Mouse (Mus musculus) frontal cortex, postnatal 25 days (tissue): ENCODE measurements at regions not wholly inside any gene's neighbourhood (a gene's known extent, or its start where the extent isn't known, plus 50 kb on each side); places are given as distances from the start of the nearest gene placed in this dataset.

Source experiments
- DNase-seq, 2 experiments: peaks; one replicate each; pipeline ENCODE4 v3.0.0; 2022; ENCODE audit warnings: low spot score in 2 of 2

DNA sequence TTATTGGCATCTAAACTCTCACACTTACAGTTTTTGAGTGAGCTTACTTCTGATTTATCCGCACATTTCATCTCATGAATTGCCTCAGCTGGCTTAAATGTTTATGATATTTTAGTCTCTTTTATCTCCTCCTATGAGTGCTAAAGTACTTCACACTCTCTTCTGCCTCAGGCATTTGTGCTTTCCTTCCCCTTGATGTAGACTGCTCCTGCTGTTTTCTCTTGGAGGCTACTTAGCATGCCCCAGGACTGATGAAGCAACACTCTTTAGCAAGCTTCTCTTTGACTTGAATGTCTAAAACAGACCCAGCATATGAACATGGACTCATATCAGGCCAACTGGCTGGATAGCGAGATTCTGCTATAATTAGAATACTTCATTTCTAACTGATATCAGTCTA is 882.8 kb downstream of the Tecrl start:
- DNase-seq: no peak

DNA sequence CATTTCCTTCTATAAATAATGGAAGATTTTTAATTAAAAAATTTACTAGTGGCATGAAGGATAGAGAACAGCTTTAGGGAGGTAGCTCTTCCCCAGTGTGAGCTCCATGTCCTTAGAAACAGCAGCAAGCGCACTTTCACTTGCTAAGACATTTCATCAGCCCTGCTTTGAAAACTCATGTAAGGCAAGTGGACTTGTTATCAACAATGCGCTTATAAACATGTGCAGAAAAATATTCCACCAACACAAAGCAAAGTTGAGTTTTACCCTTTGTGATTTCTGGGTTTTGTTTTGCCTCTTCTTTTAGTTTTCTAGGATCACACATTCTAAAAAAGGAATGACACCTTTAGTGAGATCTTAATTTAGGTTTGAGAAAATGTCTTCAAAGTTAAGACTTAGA is 890.7 kb downstream of the Tecrl start:
- no peak for DNase-seq

DNA sequence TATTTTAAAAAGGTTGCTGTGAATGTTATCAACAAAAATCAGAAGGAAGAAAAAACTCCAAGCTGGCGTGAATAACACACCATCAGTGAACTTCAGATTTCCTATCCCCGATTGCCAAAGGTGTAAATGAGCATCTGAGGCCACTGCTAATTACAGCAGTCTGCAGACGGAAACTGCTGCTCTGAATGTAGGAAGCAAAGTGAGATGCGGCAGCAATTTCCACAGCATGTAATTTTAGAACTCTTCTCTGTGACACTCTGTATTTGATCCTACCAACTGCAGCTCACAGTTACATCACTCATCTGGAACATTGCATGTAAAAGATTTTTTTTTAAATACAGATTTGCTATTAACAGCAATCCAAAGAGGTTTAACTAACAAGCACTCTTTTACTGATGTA is 913.7 kb downstream of the Tecrl start:
- DNase-seq: no peak

DNA sequence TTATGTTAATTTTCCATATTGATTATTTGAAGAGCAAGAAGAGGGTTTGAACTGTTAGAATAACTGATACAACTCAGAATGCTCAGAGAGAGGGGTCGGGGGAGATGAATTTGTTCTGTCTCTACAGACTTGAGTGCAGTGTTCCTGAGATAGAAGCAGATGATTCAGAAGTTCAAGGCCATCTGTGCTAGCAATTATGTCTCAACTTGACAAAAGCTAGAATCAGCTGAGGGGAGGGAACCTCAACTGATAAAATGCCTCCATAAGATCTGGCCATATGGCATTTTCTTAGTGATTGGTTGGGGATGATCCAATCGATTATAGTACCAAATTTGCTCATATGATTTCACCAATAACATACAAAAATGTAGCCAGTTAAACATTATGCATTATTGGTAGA is 914.9 kb downstream of the Tecrl start:
- no peak for DNase-seq

DNA sequence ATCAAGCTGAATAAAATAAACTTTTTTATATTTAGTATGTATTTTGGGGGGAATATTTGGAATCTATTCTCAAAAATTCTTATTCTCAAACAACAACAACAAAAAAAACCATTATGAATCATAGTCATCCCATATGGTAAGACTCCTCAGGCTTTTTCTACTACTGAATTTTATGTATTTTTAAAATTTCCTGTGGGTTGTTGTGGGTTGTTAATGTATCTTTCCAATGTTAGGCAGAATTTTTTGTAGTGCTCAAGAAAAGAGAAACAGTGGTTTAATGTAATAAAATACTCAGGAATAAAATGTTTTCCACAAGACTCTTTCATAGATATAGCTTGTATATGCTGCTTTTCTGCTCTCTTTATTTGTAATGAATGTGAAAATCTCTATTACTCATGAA is 934.6 kb downstream of the Tecrl start:
- DNase-seq: no peak

DNA sequence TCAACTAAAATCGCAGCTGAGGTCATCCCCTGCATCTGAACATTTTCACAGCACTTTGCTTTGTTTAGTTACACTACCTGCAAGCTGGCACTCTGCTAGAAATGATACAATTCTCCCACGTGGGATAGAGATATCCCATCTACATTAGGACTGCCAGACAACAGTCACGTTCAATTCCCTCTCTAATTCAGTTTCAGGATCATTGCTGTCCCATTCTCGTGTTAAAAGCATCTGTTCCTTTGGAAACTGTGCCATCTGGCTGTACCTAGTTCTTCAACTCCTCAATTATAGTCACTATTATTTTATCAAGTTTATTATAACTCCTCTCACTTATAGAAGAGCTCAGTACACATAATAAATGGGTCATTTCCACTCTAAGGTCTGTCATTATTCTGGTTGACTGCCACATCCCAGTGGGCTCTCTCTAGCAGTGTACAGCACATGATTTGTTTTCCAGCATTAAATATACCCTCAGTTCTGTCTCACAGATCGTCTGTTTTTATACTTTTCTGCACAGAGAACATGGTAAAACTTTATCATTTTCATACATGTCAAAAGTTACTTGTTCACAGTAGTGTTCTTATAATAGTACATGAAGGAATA is 958.3 kb downstream of the Tecrl start:
- DNase-seq: no peak

DNA sequence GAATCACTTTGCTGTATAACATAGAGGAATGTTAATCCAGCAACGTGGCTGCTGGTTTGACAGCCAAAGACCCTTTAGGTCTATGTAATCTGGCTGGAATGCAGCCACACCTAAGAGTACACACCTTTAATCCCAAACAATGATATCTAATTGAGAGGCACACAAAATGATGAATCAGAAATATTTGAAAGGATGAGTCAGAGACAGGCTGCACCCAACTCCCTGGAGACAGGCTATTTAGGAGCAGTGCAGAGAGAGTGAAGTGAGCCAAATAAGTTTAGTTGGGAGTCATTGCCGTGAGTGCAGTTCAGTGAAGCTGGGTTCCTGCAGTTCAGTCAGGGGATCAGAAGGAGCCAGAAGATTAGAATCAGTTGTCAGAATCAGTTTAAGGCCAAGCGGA is 993.4 kb downstream of the Tecrl start:
- DNase-seq: no peak

DNA sequence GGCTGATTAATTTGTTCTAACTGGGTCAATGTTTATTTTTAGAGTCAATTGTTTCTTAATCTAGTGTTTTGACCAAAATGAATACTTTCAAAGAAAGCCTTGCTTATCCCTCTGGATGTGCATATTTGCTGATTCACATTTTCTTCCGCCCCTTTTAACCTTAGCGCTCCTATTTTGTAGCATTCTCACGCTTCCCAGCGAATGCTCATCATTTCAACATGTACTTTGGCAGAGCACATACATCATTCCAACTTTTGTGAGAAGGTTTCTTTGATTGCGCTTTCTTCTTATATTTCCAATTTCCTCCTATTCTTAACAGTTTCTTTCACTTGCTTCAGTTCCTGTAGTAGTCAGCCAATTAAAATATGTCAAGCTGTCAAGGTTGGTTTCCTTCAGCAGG is 998.7 kb downstream of the Tecrl start:
- no peak for DNase-seq

DNA sequence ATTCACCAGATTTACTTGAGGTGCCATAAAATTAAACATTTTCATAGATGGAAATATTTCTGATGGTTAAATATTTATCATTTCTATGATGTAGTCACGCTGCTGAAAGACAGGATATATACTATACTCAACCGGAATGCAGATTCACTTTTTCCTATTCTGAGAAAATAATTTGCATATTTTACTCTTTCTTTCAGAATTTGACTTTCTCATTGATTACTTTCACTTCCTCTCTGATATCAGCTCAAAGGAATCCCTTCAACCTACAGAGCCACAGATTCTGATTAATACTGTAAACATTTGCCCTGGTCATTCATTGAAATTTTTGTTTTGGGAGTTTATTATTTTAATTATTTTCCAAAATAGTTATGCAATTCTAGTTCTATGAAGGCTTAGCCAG is 1003.9 kb downstream of the Tecrl start:
- no peak for DNase-seq

DNA sequence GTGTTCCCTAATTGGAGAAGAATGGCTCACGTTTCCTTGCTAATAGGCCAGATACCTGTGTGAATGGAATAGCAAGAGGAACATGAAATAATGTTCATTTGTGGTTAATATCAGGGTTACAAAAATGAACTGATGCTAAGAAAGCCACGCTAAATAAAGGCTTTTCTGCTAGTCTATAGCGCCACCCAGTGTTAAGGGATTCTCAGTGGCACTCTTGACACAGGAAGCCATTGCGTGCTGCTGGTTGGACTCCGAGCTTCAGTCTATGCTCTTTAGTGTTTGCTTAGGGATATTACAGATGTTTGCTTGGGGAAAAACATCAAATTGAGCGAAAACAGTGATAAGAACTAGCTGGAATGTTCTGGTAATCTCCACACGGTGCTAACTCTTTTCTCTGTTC is 1008.3 kb downstream of the Tecrl start:
- DNase-seq: peak; percentile 21 to 42

DNA sequence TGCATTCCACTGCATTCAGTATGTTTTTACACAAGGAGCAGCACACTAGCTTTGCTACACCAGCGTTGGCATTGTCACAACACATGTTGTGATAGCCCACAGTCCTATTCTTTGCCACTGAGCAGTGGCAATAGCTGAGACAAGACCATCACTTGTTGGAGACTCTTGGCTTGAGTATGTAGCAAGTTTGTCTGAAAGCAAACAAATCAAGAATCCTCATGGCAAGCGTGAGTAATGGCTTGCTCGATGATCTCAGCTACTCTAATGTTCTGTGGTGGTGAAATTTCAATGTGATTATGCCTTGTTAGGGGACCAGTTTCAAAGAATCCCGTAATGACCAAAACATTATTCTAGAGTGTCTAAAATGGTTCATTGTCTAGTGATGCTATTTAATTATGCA is 1030.6 kb downstream of the Tecrl start:
- no peak for DNase-seq

DNA sequence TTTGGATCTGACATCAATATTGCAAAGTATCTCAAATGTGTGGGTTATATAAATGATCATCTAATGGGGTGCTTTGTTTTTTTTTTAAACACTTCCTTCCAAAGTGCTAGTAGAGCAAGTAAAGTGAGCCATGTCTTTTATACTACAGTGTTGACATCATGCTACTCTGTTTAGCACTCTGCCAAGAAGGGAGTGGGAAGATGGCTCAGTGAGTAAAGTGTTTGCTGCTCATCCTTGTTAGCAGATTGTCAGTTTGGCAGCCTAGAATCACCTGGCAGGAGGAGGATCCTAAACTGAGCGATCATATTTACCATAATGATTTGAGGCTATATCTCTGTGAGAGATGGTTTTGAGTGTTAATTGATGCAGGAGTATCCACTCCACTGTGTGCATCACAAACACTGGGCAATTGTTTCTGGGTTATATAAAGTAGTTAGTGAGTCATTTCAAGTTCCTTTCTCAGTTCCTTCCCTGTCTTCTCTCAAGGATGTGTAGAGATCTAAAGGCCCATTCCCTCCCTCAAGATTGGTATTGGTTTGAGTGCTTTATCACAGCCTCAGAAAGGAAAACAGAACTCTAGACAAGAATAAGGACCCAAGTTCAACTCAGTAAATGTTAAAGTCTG is 1035.2 kb downstream of the Tecrl start:
- DNase-seq: no peak

DNA sequence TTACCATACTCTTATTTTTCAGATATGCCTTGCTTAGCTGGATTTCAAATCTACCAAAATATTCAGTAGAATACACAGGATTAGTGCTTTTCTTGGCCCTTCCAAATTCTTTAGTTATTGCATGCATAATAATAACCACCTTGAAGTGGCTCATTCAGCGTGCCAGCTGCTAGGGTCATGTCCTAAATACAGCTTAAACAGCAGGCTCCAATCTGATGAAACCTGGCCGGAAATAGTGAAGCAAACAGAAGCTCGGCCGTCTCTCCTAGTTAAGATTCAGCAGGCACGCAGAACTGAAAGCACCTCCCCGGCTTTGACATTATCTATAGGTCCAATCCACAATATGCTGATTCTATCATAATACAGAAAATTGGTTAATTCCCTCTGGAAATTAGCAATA is 1042.9 kb downstream of the Tecrl start:
- no peak for DNase-seq

DNA sequence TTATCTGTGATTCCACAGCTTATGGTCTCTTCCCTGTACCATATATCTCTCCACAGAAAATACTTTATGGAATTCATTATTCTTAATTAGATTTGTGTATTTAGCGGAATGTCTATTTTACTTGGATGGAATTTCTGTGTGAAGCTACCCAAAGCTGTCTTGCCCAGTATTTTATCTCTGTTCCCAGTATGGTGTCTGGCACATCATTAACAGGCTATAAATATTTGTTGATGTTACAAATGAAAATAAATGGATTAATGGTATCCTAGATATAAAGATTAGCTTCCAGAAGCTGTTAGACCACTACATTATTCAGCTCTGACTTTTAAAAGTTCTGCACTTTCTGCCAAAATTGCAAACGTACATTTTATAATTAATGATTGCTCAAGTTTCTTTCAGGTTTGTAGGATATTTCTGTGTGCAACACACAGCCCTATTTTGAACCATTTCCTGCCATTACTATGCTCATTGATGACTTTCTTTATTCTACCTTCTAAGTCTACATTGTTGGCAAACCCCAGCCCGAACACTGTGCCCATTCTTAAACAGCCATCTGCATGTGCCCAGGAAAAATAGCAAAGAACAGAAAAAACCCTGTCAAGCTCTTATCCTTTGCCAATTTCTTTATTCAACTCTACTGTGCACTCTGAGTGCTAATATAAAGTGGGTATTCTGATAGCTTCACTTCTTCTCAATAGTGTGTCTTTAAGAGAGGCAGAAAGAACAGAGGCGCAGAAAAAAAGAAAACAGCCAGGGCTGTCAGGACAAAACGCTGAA is 1066.7 kb downstream of the Tecrl start:
- no peak for DNase-seq

DNA sequence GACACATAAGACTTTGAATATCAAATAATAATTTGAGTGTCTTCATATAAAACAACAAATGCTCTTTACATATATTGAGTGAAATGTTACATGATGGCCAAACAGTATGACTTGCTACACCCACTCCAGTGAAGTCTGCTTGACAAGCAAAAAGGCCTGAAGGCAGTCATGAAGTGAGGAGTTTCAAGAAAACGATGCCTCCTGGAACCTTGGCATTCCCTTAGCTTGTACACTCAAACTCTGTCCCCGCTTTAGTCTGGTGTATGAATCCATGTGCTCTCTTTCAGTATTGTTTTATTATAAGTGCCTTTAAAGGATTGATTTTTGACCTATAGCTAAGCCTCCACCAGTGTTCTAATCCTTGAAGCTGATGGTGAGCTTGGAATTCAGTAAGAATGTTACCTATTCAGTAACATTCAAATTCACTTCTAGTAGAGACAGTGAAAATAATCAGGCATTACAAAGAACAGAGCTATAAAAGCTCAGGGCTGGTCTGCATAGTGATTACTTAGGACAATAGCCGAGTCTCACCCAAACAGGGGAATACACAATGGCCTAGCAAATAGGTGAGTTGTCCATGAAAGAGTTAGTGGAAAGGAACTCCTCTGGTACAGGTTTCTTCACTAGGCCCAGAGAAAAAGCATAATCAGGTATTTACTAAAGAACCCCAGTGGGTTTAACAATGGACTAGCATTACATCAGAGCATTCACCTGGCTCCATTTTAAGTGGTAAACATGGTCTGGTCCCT is 1101.5 kb downstream of the Tecrl start:
- DNase-seq: no peak

DNA sequence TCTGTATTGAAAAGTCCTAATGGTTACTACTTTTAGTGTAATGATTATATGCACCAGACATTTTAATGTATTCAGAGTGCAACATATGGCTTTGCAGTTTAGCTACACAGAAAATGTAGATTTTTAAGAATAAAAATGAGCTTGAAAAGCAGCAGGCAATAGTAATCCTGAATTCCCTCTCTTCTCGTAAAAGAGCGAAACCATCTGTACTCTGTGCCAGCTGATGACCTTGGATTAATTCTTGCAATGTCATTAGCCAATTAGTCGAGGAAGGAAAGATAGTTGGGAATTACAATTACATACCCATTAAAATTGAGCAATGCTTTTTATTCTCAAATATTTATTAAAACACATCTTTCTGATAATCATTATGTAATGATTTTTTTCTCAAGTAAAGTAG is 1128.7 kb downstream of the Tecrl start:
- DNase-seq: no peak

DNA sequence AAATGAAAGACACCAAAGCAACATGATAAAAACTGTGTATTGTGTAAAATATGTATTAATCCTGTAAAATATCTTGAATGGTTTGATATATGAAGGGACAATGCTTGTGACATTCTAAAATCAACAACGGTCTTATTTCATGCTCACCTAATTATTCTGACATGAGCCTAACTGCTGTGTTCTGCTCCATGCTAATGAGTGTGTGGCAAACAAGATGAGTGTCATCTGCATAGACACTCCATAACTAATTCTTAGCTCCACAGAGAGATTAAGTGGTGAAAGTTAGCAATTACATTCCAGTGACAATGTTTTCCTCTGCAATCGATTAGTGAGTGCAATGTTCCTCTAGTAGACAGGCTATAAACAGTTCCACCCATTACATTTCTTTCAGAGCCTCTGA is 1131.4 kb downstream of the Tecrl start:
- DNase-seq: no peak

DNA sequence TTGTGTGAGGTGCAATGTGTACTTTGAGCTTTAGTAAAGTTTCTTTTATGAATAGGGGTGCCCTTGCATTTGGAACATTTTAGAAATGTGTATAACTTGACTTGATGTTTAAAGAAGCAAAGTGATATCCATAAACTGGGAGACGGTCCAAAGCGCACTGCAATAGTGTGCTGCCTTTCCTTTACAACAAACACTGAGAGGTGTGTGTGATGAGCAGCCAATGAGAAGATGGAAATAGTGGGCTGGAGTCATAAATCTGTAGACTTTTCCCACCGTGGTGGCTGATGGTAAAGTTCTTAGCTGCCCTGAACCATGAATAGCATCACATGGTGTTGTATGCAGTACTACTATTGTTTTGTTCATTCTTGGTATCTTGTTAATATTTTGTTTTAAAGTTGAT is 1151.4 kb downstream of the Tecrl start:
- no peak for DNase-seq
